Mouse (Mus musculus) G1E (cell line): ENCODE measurements at regions not wholly inside any gene's neighbourhood (a gene's known extent, or its start where the extent isn't known, plus 50 kb on each side); places are given as distances from the start of the nearest gene placed in this dataset.

ENCODE experiments used
- CTCF ChIP-seq: IDR thresholded peaks from 2 replicates; pipeline ENCODE4 v1.5.1; 2012; ENCODE audit warnings: low read depth, low read length, inconsistent platforms, mixed read lengths
- POLR2AphosphoS5 ChIP-seq: IDR thresholded peaks from 2 replicates; pipeline ENCODE4 v1.6.1; 2012; ENCODE audit warnings: low read depth, low read length, inconsistent platforms; ENCODE audit not compliant: insufficient replicate concordance
- TAL1 ChIP-seq: conservative IDR thresholded peaks from 2 replicates; pipeline ENCODE4 v1.6.1; 2012; ENCODE audit warnings: low read depth, low read length, inconsistent platforms, mixed read lengths

GRCm38 (mm10) chr1:147175350-147175749 lies 680.8 kb downstream of the Brinp3 start:
- no peak for TF ChIP-seq TAL1
- no peak for TF ChIP-seq CTCF
- TF ChIP-seq POLR2AphosphoS5: no peak
